Mouse (Mus musculus) olfactory bulb, adult 2 months (tissue): ENCODE measurements around the gene Synm.

Experiments
- CTCF ChIP-seq: fragments of 200-500 bp; IDR thresholded peaks from 2 replicates; pipeline ENCODE4 v1.5.1; 2012; ENCODE audit warnings: low read depth, mild to moderate bottlenecking, low read length, moderate library complexity; ENCODE audit not compliant: insufficient read depth
- POLR2A ChIP-seq: fragments of 200-500 bp; IDR thresholded peaks from 2 replicates; pipeline ENCODE4 v1.6.1; 2012; ENCODE audit warnings: mild to moderate bottlenecking, low read depth, low read length, moderate library complexity; ENCODE audit not compliant: insufficient read depth

GRCm38 (mm10) chr7:67724536-67724935, 35.0 kb downstream of the Synm start:
- TF ChIP-seq POLR2A (no peak), CTCF (no peak)
